Mouse (Mus musculus): ENCODE data around the gene Ccl21b. TPM values are rescaled to one million over a fixed set of nuclear protein-coding genes. Genes with fewer than 3 reads are reported as not detected.
"Not testable (repeated sequence)": the region's sequence is repeated elsewhere in the genome, so short reads cannot be mapped to it uniquely, and the experiment has no call there.

Ccl21b gene
- 1.1 TPM in 1 of 2 replicates, not detected in the other for polyA plus RNA-seq (2015; fragmentation: Nextera tagmentation; extraction: Ambion mirVana)

DNA sequence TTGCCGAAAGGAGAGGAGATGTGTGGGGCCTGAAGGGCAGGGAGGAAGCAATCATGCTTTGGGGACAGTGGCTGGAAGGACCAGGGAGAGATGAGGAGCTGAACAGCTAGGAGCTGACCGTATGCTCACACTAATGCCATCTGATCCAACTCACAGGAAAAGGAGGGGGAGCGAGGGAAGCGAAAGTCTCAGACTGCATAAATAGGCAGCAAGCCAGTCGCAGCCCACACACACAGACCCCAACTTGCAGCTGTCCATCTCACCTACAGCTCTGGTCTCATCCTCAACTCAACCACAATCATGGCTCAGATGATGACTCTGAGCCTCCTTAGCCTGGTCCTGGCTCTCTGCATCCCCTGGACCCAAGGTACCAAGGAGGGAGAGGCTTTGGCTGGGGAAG lies at the start of gene Ccl21b:
Gene Ccl21b (plus strand): TSS at position 301 of the 400 bp plus-strand sequence.
- H3K4me3 ChIP-seq; H3K36me3 ChIP-seq; H3K9me3 ChIP-seq (replicated peaks); H3K27ac ChIP-seq; H3K9ac ChIP-seq; H3K4me2 ChIP-seq; H3K27me3 ChIP-seq; ATAC-seq (replicated peaks; ENCODE audit: insufficient number of reproducible peaks, insufficient read depth, low FRiP score, low read depth); H3K4me1 ChIP-seq (replicated peaks): not testable (repeated sequence)
- WGBS, result no CpG with 5 or more reads among the region's 5 CpGs

DNA sequence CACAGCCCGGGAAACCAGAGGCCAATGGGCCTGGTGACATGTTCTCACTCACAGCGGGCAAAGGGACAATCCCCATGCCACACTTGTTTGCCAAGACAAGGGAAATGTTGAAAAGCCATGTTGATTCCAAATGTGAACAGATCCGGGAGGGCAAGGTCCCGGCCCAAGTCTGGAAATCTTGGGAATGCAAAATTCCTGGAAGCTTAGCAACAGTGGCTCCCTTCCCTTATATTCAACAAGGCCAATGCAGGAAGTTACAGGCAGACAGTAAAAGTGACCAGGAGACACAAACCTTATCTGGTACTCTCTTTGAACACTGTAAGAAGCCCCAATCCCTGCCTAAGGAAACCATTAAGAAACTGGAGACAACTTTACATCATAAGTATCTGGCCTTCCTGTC lies 15.2 kb upstream of the Ccl21b start, which contains the start of gene Gm10600:
Gene Gm10600 (plus strand): TSS at position 301 of the 400 bp plus-strand sequence.
- H3K9ac ChIP-seq; H3K4me3 ChIP-seq; H3K27me3 ChIP-seq; ATAC-seq (replicated peaks; ENCODE audit: insufficient number of reproducible peaks, insufficient read depth, low FRiP score, low read depth); H3K4me2 ChIP-seq; H3K27ac ChIP-seq; H3K4me1 ChIP-seq (replicated peaks); H3K9me3 ChIP-seq (replicated peaks); H3K36me3 ChIP-seq: not testable (repeated sequence)
- no CpG with 5 or more reads among the region's 4 CpGs for WGBS

DNA sequence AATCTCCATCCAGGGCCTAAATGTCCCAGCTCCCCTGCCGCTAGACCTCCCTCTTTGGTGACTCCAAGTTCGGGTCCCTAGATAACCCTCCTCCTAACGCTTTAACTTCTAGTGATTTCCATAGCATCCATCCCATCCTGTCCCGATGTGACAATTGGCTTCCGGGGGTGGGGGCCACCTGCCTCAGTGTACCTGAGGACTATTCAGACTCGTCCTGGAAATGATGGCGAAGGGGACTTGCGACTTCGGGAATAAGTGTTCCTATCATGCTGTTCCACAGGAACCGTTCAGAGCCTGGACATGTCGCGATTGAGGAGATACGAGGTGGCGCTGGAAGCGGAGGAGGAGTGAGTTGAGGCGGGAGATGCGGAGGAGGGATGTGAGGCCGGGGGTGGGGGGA lies 38.4 kb downstream of the Ccl21b start, which contains the start of gene Gm21953:
Gene Gm21953 (plus strand): TSS at position 301 of the 400 bp plus-strand sequence.
- H3K4me3 ChIP-seq; H3K9me3 ChIP-seq (replicated peaks); H3K4me1 ChIP-seq (replicated peaks); H3K36me3 ChIP-seq; H3K4me2 ChIP-seq; H3K27ac ChIP-seq; ATAC-seq (replicated peaks; ENCODE audit: insufficient number of reproducible peaks, insufficient read depth, low FRiP score, low read depth); H3K27me3 ChIP-seq; H3K9ac ChIP-seq: not testable (repeated sequence)
- no CpG with 5 or more reads among the region's 18 CpGs for WGBS

Other genes with a start within 250 kb of the Ccl21b start
- not detected in 2 replicates for gene Gm21093, start 221.0 kb upstream of the Ccl21b start, polyA plus RNA-seq (2015; fragmentation: Nextera tagmentation; extraction: Ambion mirVana)
- not detected in 2 replicates for gene Gm3893, start 164.6 kb upstream of the Ccl21b start, polyA plus RNA-seq (2015; fragmentation: Nextera tagmentation; extraction: Ambion mirVana)
- gene Gm13304, start 140.9 kb upstream of the Ccl21b start, polyA plus RNA-seq (2015; fragmentation: Nextera tagmentation; extraction: Ambion mirVana), result 6.0 TPM in 1 of 2 replicates, not detected in the other
- 1.3 TPM in 1 of 2 replicates, not detected in the other for gene Gm13306, start 102.3 kb upstream of the Ccl21b start, polyA plus RNA-seq (2015; fragmentation: Nextera tagmentation; extraction: Ambion mirVana)
- 0.59 and 0.90 TPM in 2 replicates for gene Gm13305, start 87.2 kb upstream of the Ccl21b start, polyA plus RNA-seq (2015; fragmentation: Nextera tagmentation; extraction: Ambion mirVana)
- not detected in 2 replicates for gene Gm10600, start 15.1 kb upstream of the Ccl21b start, polyA plus RNA-seq (2015; fragmentation: Nextera tagmentation; extraction: Ambion mirVana)
- not detected in 2 replicates for gene Gm21953, start 38.5 kb downstream of the Ccl21b start, polyA plus RNA-seq (2015; fragmentation: Nextera tagmentation; extraction: Ambion mirVana)
- gene Fam205a3, start 62.6 kb downstream of the Ccl21b start, polyA plus RNA-seq (2015; fragmentation: Nextera tagmentation; extraction: Ambion mirVana), result 0.08 TPM in 1 of 2 replicates, not detected in the other
- gene Gm21586, start 183.6 kb downstream of the Ccl21b start, polyA plus RNA-seq (2015; fragmentation: Nextera tagmentation; extraction: Ambion mirVana), result not detected in 2 replicates
- gene Gm2163, start 211.0 kb downstream of the Ccl21b start, polyA plus RNA-seq (2015; fragmentation: Nextera tagmentation; extraction: Ambion mirVana), result not detected in 2 replicates

Data from heart, embryonic 15.5 days (tissue).